Mouse (Mus musculus) limb, embryonic 13.5 days (tissue): ENCODE measurements at regions not wholly inside any gene's neighbourhood (a gene's known extent, or its start where the extent isn't known, plus 50 kb on each side); places are given as distances from the start of the nearest gene placed in this dataset.

Experiments
- ATAC-seq: fragments of 200-750 bp; cut with Nextera tagmentation; 2 replicates; pipeline ENCODE4 v1.8.0; 2017; ENCODE audit warnings: low read depth, moderate number of reproducible peaks, moderate TSS enrichment; ENCODE audit not compliant: low FRiP score
- H3K27ac ChIP-seq: fragments of 300-500 bp; sonication (generic); 2 replicates; pipeline ENCODE4 v1.5.1; 2015; ENCODE audit warnings: inconsistent platforms, mild to moderate bottlenecking, moderate library complexity
- H3K27me3 ChIP-seq: fragments of 300-500 bp; sonication (generic); 2 replicates; pipeline ENCODE4 v1.6.1; 2015; ENCODE audit warnings: mild to moderate bottlenecking, inconsistent platforms
- H3K36me3 ChIP-seq: fragments of 300-500 bp; sonication (generic); 2 replicates; pipeline ENCODE4 v1.6.1; 2015; ENCODE audit warnings: inconsistent platforms, mild to moderate bottlenecking, moderate library complexity
- H3K4me1 ChIP-seq: fragments of 300-500 bp; sonication (generic); 2 replicates; pipeline ENCODE4 v1.6.1; 2015; ENCODE audit warnings: inconsistent platforms
- H3K4me2 ChIP-seq: fragments of 300-500 bp; sonication (generic); replicated peaks from 2 replicates; pipeline ENCODE4 v1.6.1; 2015; ENCODE audit warnings: inconsistent platforms, mild to moderate bottlenecking, moderate library complexity
- H3K4me3 ChIP-seq: fragments of 300-500 bp; sonication (generic); 2 replicates; pipeline ENCODE4 v1.5.1; 2015; ENCODE audit warnings: moderate library complexity, mild to moderate bottlenecking, inconsistent platforms
- H3K9ac ChIP-seq: fragments of 300-500 bp; sonication (generic); 2 replicates; pipeline ENCODE4 v1.6.1; 2015; ENCODE audit warnings: mild to moderate bottlenecking, inconsistent platforms
- H3K9me3 ChIP-seq: fragments of 300-500 bp; sonication (generic); 2 replicates; pipeline ENCODE4 v1.6.1; 2016; ENCODE audit warnings: inconsistent platforms
- WGBS: fragments of 180-500 bp; shearing (Covaris S2); methylation state at CpG from one replicate; pipeline ENCODE4 v1.1.7; 2015; 5-methylcytosine and 5-hydroxymethylcytosine counted together

DNA sequence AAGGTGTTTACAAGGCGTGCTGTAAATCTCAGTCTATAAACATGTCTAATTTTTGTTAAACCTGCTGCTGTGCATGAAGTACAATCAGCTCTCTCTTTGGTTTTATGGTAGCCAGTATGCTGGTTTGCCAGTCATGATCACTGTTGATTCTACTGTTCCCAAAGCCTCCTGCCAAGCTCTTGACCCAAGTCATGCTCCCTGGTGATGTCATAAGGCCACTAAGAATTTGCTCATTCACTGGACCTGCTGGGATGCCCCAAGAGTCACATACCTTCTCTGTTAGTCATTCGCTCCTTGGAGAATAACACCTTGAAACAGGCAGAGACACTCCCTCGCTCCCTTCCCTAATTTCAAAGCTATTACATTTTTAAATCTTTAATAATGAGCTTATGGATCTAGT is 207.2 kb downstream of the Npr3 start:
- no peak; the same call in 1 of the 2 replicates for ATAC-seq
- Histone ChIP-seq H3K9ac (no peak overlapping the region), H3K27me3 (peaks cover 4% of the 10 kb centered on the region; the same call in 1 of the 2 replicates), H3K4me1 (peaks cover 5% of the 10 kb centered on the region; the same call in 1 of the 2 replicates), H3K4me2 (no peak overlapping the region), H3K27ac (no peak overlapping the region), H3K36me3 (no peaks in the 10 kb centered on the region), H3K9me3 (no peaks in the 10 kb centered on the region), H3K4me3 (no peak overlapping the region)
- 51% methylated on average over 3 of the region's 3 CpGs for WGBS

DNA sequence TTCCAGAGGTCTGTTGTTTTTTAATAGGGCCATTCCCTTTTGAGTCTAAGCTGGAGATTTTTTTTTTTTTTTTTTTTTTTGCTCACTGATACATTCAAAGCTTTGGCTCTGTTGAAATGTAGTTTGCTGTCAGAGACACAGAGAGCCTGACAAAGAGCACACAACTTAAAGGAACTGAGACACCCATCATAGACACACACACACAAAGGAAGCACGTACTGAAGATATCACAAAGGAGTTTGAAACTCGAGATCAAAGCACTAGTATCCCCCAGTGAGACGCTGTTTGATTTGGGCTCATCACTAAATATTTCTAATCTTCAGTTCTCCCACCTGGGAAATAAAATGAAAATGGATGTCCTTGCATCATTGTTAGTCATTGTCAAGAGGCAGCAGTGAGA is 210.0 kb downstream of the Npr3 start:
- H3K9me3 ChIP-seq: no peaks in the 10 kb centered on the region
- no peaks in the 10 kb centered on the region for H3K36me3 ChIP-seq
- ATAC-seq: no peak
- H3K4me1 ChIP-seq: peaks cover 10% of the 10 kb centered on the region; the same call in 1 of the 2 replicates
- no peak overlapping the region for H3K4me3 ChIP-seq
- H3K27me3 ChIP-seq: no peaks in the 10 kb centered on the region; the same call in 1 of the 2 replicates
- H3K9ac ChIP-seq: no peak overlapping the region
- no peak overlapping the region for H3K4me2 ChIP-seq
- no peak overlapping the region for H3K27ac ChIP-seq
- 49% methylated on average over 3 of the region's 3 CpGs for WGBS

DNA sequence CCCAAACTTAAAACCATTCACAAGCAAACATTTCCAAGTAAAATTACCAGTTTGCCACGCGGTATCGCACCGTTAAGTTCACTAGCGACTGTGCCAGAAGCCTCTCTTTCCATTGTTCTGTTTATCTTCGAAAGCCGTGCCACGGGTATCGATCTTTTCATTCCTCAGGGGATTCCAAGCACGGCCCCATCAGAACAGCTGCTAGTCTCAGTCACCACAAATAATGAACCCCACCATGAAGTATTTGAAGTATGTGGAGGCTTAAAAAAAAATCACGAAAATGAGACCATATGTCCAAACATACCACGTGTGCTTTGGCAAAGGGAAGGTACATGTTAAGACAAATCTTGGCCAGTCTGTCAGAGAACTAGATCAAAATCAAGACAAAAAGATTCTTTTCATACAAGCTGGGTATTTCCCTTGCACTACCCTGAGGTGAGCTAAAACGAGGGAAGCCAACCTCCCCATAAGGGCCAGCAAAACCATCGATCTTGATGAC is 213.3 kb downstream of the Npr3 start:
- Histone ChIP-seq H3K36me3 (no peaks in the 10 kb centered on the region), H3K9ac (no peak overlapping the region), H3K4me1 (peaks cover 5% of the 10 kb centered on the region; the same call in 1 of the 2 replicates), H3K27me3 (no peaks in the 10 kb centered on the region; the same call in 1 of the 2 replicates), H3K27ac (no peak overlapping the region), H3K4me3 (no peak overlapping the region), H3K4me2 (no peak overlapping the region), H3K9me3 (no peaks in the 10 kb centered on the region)
- no peak for ATAC-seq
- WGBS: 63% methylated on average over 14 of the region's 14 CpGs

DNA sequence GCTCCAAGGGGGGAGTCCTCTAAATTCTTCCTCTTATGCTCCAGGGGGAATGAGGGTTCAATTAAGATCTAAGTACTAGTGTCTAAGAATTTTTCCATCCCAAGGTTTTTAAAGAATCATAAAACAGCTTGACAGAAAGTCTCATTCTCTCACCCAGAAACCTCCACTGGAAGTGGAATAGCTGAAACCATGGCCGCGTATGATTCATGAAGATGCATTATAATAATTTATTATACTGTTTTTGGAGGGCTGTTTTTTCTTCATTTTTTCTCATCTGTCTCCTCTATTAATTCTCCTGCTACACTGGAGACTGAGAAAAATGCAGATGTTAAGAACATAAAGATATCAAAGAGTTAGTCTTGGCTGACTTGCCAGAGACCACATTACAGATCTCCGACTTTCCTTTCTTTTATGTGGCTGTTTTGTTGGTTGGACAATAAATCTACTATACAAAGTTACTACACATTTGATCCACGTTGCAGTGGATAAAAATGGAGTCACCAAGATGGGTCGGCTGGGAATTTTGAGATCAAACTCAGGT is 242.2 kb downstream of the Npr3 start:
- Histone ChIP-seq H3K27me3 (no peaks in the 10 kb centered on the region), H3K27ac (no peak overlapping the region), H3K9ac (no peak overlapping the region), H3K4me1 (no peaks in the 10 kb centered on the region), H3K4me2 (no peak overlapping the region), H3K9me3 (no peaks in the 10 kb centered on the region), H3K4me3 (no peak overlapping the region), H3K36me3 (no peaks in the 10 kb centered on the region)
- WGBS: 58% methylated on average over 5 of the region's 5 CpGs
- no peak for ATAC-seq

DNA sequence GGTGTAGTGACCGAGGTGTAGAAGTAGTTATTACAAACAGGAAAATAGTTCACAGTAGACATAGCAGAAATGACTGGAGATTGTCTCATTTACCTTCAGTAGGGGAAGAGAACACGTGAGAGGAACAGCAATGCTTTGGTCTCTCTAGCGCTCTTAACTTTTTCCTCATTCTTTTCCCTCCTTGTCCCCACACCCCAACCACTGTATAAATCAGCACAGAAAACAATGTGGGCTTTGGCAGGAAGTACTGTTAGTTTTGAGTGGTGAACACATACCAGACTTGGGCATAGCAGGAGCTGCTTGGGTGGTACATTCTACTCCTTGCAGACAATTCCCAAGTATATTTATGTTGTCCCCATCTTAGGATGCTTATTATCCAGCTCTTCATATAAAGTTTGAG is 251.9 kb downstream of the Npr3 start:
- Histone ChIP-seq H3K4me2 (no peak overlapping the region), H3K27me3 (no peaks in the 10 kb centered on the region), H3K9ac (no peak overlapping the region), H3K36me3 (no peaks in the 10 kb centered on the region), H3K4me1 (no peaks in the 10 kb centered on the region), H3K4me3 (no peak overlapping the region), H3K27ac (no peak overlapping the region), H3K9me3 (no peaks in the 10 kb centered on the region)
- no peak for ATAC-seq
- WGBS: 90% methylated on average over 3 of the region's 3 CpGs

DNA sequence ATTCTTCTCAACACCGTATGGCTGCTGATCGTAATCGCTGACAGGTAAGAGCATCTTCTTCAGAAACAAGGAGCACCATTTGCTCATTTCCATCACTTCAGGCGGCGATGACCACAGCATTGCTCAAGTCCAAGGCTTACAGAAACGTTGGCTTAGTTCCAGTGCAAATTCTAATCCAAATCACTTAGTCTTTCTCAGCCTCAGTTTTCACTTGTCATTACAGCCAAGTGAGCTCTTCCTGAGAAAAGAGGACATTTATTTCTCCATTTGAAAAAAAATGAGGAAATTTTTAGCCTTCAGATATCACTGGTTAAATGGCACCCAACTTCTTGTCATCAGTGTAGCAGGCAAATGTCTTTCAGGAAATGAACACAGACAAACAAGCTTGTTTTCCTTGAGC is 246.8 kb upstream of the Tars start:
- H3K27ac ChIP-seq: no peak overlapping the region
- no peaks in the 10 kb centered on the region for H3K9me3 ChIP-seq
- H3K4me2 ChIP-seq: no peak overlapping the region
- H3K9ac ChIP-seq: no peak overlapping the region
- H3K4me1 ChIP-seq: no peaks in the 10 kb centered on the region
- H3K36me3 ChIP-seq: no peaks in the 10 kb centered on the region
- H3K27me3 ChIP-seq: no peaks in the 10 kb centered on the region
- H3K4me3 ChIP-seq: no peak overlapping the region
- no peak for ATAC-seq
- 89% methylated on average over 6 of the region's 6 CpGs for WGBS

DNA sequence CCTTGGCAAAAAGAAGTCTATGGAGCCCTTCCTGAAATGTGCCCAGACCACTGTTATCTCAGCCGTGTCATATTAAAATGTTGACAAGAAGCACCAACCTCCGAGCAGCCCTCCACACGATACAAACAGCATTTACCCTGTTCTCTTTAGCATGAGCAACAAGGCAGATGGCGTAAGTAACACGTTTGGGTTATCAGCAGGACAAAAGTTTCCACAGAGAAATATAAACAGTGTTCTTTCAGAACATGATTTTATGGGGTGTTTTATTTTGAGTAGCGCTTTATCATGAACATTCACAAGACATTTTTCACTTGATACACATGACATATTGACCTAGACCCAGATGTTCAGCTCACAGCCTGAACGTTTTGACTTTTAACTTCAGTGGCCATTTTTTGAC is 245.3 kb upstream of the Tars start:
- 72% methylated on average over 7 of the region's 7 CpGs for WGBS
- Histone ChIP-seq H3K36me3 (no peaks in the 10 kb centered on the region), H3K9me3 (no peaks in the 10 kb centered on the region), H3K4me2 (no peak overlapping the region), H3K27me3 (no peaks in the 10 kb centered on the region), H3K27ac (no peak overlapping the region), H3K4me1 (no peaks in the 10 kb centered on the region), H3K9ac (no peak overlapping the region), H3K4me3 (no peak overlapping the region)
- no peak for ATAC-seq

DNA sequence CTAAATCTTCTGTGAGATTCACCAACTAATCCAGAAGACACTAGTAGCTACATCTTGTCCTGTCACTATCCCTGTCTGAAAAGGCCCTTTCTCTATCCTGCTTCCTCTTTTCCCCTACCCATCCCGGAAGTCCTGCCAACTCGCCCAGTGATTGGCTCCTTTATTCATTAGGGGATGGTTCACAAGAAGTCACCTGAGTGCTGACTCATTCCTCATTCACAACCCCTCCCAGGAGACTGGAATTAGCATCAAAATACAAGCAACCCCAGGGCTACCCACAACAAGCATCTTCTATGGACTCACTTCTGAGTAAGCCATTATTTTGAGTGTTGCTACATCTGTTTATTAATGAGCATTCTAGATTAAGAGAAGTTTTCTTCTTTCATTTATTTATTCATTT is 231.2 kb upstream of the Tars start:
- Histone ChIP-seq H3K27me3 (no peaks in the 10 kb centered on the region), H3K9me3 (no peaks in the 10 kb centered on the region), H3K4me1 (no peaks in the 10 kb centered on the region), H3K4me3 (no peak overlapping the region), H3K27ac (no peak overlapping the region), H3K9ac (no peak overlapping the region), H3K4me2 (no peak overlapping the region), H3K36me3 (no peaks in the 10 kb centered on the region)
- no peak for ATAC-seq
- 78% methylated on average over 2 of the region's 2 CpGs for WGBS

DNA sequence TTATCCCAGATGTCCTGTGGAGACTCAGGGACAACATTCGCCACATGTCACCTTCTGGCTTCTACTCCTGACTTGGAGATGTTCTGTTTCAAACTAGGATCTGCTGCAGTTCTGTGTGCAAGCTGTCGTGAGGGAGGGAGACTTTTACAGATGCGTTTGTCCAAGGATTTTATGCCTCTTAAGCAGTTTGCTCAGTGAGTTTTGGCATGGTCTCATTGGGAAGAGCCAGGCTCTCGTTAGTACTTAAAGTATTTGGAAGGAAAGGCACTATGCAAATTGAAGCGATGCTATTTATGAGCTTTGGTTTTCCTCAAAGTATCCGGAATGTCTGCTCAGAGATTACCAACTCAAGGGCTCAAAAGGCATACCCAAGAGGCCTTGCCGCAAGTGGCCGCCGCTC is 227.0 kb upstream of the Tars start:
- no peaks in the 10 kb centered on the region for H3K27me3 ChIP-seq
- H3K4me1 ChIP-seq: no peaks in the 10 kb centered on the region
- H3K4me3 ChIP-seq: no peak overlapping the region
- no peak overlapping the region for H3K27ac ChIP-seq
- no peak for ATAC-seq
- H3K9me3 ChIP-seq: no peaks in the 10 kb centered on the region
- no peak overlapping the region for H3K4me2 ChIP-seq
- H3K9ac ChIP-seq: no peak overlapping the region
- WGBS: 75% methylated on average over 9 of the region's 9 CpGs
- no peaks in the 10 kb centered on the region for H3K36me3 ChIP-seq

DNA sequence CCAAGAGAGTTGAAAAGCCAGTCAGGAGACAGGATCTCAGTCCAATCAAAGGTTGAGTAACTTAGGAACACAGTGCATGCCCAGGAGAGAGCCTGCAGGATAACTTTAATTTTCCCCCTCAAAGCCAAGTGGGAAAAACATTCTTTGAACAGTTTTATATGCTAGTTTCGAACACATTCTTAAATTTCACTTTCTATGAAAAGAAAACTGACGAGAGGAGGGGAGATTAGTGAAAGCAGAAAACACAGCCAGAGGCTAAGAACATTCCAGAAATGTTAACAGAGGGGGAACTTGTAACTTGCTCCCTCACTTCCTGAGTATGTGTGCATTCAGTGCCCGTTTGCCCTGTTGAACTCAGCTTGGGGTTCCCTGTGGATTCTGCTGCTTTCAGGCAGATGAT is 213.0 kb upstream of the Tars start:
- Histone ChIP-seq H3K4me1 (0 out of 2 replicates have a peak, but pooled peaks cover 11% of the 10 kb centered on the region), H3K27me3 (no peaks in the 10 kb centered on the region), H3K4me2 (no peak overlapping the region), H3K9me3 (no peaks in the 10 kb centered on the region), H3K27ac (no peak overlapping the region), H3K9ac (no peak overlapping the region), H3K36me3 (no peaks in the 10 kb centered on the region), H3K4me3 (no peak overlapping the region)
- 7% methylated on average over 3 of the region's 3 CpGs for WGBS
- peak; percentile 80 for ATAC-seq

DNA sequence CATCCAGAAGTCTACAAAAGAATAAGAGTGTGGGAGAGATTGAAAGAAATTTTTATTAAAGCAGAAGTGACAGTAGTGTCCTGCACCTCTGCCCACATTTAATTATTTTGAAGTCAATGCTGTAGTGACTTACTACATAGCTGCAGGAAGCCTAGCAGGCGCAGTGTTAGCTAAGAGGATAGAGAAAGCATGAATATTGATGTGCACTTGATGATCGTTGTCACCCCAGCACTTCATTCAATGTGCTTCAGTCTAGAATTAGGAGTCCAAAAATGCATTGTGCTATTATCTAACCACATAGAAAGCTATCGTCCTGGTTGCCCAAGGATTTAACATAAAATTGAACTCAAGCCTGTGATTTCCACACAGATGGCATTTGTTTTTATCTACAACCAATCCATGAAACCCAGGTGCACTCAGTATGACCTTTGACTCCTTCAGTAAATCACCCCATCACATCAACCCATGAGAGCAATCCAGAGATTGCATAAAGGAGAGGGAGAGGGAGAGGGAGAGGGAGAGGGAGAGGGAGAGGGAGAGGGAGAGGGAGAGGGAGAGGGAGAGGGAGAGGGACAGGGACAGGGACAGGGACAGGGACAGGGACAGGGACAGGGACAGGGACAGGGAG is 210.7 kb upstream of the Tars start:
- Histone ChIP-seq H3K4me1 (0 out of 2 replicates have a peak, but pooled peaks cover 11% of the 10 kb centered on the region), H3K9me3 (no peaks in the 10 kb centered on the region)
- 84% methylated on average over 3 of the region's 3 CpGs for WGBS

DNA sequence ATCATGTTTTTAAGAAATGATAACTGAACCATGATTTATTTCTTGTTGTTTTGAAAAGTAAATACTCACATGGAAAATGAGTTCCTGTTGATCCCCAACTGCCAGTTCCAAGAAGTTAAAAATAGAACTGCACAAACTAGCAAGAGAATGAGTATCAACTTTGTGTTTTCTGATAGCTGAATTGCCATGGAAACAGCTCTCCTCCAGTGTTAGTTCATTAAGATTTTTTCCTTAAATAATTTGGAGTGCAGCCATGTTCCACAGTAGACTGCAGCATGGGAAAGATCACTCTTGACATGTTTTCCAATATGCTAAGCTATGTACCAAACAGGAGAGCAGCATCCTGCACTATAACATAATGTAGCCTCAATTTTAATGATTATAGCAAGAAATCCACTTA is 208.0 kb upstream of the Tars start:
- Histone ChIP-seq H3K4me3 (no peak overlapping the region), H3K4me1 (0 out of 2 replicates have a peak, but pooled peaks cover 5% of the 10 kb centered on the region), H3K9me3 (no peaks in the 10 kb centered on the region), H3K9ac (no peak overlapping the region), H3K4me2 (no peak overlapping the region), H3K27ac (no peak overlapping the region), H3K27me3 (no peaks in the 10 kb centered on the region), H3K36me3 (no peaks in the 10 kb centered on the region)
- no peak for ATAC-seq

More for the DNA sequence above, 210.7 kb upstream of the Tars start:
- no peak for ATAC-seq
- Histone ChIP-seq H3K4me2 (no peak overlapping the region), H3K36me3 (no peaks in the 10 kb centered on the region), H3K4me3 (no peak overlapping the region), H3K9ac (no peak overlapping the region), H3K27me3 (no peaks in the 10 kb centered on the region), H3K27ac (no peak overlapping the region)

DNA sequence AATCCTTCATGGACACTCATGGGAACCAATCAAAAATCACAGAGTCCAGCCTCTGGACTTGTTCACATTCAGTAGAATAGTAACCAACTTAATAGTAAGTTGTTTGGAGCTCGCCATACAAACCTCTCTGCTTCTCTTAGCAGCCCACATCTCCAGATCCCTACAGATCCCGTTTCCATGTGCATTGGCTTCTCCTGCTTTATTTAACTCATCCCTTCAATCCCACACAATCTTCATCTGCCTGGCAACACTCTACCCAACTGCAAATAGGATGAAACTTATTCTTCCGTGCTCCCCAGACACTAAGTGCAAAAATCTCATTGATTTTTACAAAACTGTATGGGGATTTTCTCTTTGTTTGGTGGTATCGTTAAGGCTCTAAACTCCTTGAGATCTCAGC is 206.2 kb upstream of the Tars start:
- H3K27ac ChIP-seq: no peak overlapping the region
- H3K36me3 ChIP-seq: no peaks in the 10 kb centered on the region
- H3K9me3 ChIP-seq: no peaks in the 10 kb centered on the region
- ATAC-seq: no peak
- no peak overlapping the region for H3K4me2 ChIP-seq
- no peaks in the 10 kb centered on the region for H3K27me3 ChIP-seq
- no peak overlapping the region for H3K9ac ChIP-seq
- WGBS: 85% methylated on average over 4 of the region's 4 CpGs
- no peaks in the 10 kb centered on the region for H3K4me1 ChIP-seq
- no peak overlapping the region for H3K4me3 ChIP-seq
